Mouse (Mus musculus) heart, adult 2 months (tissue): ENCODE data around the gene Ap3d1. TPM values are rescaled to one million over a fixed set of nuclear protein-coding genes. Genes with fewer than 3 reads are reported as not detected.

Source experiments
- DNase-seq, 2 experiments: peaks; one replicate each; pipeline ENCODE4 v3.0.0; 2021
- H3K27ac ChIP-seq: fragments of 200-600 bp; 2 replicates; pipeline ENCODE4 v1.8.1; 2022
- H3K27me3 ChIP-seq: fragments of 200-500 bp; 2 replicates; pipeline ENCODE4 v1.6.1; 2012; ENCODE audit warnings: mild to moderate bottlenecking, low read length, inconsistent platforms, mixed read lengths; ENCODE audit not compliant: control insufficient read depth, insufficient read depth
- H3K36me3 ChIP-seq: fragments of 200-500 bp; 2 replicates; pipeline ENCODE4 v1.6.1; 2012; ENCODE audit warnings: low read length, inconsistent platforms; ENCODE audit not compliant: control insufficient read depth, insufficient read depth
- H3K4me1 ChIP-seq: fragments of 200-500 bp; 2 replicates; pipeline ENCODE4 v1.6.1; 2011; ENCODE audit warnings: low read length; ENCODE audit not compliant: control insufficient read depth, insufficient read depth
- H3K4me3 ChIP-seq: fragments of 200-600 bp; 2 replicates; pipeline ENCODE4 v1.8.1; 2022
- H3K79me2 ChIP-seq: fragments of 200-500 bp; replicated peaks from 2 replicates; pipeline ENCODE4 v1.6.1; 2012; ENCODE audit warnings: mild to moderate bottlenecking, inconsistent platforms, low read length, moderate library complexity, mixed read lengths; ENCODE audit not compliant: control insufficient read depth, insufficient read depth
- H3K9ac ChIP-seq: fragments of 200-500 bp; 2 replicates; pipeline ENCODE4 v1.6.1; 2012; ENCODE audit warnings: low read depth, mild to moderate bottlenecking, control low read depth, inconsistent platforms, low read length, mixed read lengths
- CTCF ChIP-seq: fragments of 200-600 bp; IDR thresholded peaks from 2 replicates; pipeline ENCODE4 v1.8.1; 2022; ENCODE audit warnings: antibody characterized with exemption, mild to moderate bottlenecking, moderate library complexity
- EP300 ChIP-seq: fragments of 200-500 bp; IDR thresholded peaks from 2 replicates; pipeline ENCODE4 v1.6.1; 2011; ENCODE audit warnings: low read depth, low read length, control low read depth; ENCODE audit not compliant: insufficient read depth
- POLR2A ChIP-seq: fragments of 200-500 bp; IDR thresholded peaks from 2 replicates; pipeline ENCODE4 v1.6.1; 2011; ENCODE audit warnings: mild to moderate bottlenecking, low read depth, low read length, control low read depth; ENCODE audit not compliant: insufficient read depth
- whole genome bisulfite sequencing: fragments of 180-500 bp; shearing (Covaris S2); methylation state at CpG from one replicate; pipeline ENCODE4 v1.1.7; 2018; 5-methylcytosine and 5-hydroxymethylcytosine counted together
- intact Hi-C: fragments of 180-260 bp; cut with DNase I; formaldehyde crosslinking; loops from one replicate; pipeline ENCODE4 v1.15.1; 2025
- polyA plus RNA-seq: library from polyadenylated mRNA; depleted of rRNA; stranded (reverse); fragments of >200 nt; gene quantifications from 2 replicates; pipeline ENCODE4 v1.2.3, GENCODE M21; 2012
- total RNA-seq, 2 experiments: library from RNA; stranded (reverse); gene quantifications; 2 replicates each; pipeline ENCODE4 v1.2.3; 2021

The Ap3d1 gene
- total and polyA plus RNA-seq, 3 experiments = 40.2 to 52.9 (median 42.6) TPM

- peaks cover 44% of the 10 kb centered on the region for H3K4me1 ChIP-seq
- DNase-seq = no peak
- TF ChIP-seq POLR2A (no peak), EP300 (no peak), CTCF (no peak)
- no peaks in the 10 kb centered on the region for H3K27me3 ChIP-seq
- WGBS = 10% methylated on average over 9 of the region's 9 CpGs
- intact Hi-C loops = no loop called here
- H3K79me2 ChIP-seq = peaks cover 5% of the 10 kb centered on the region
- peak overlapping the region; percentile 79 for H3K9ac ChIP-seq
- peaks cover 15% of the 10 kb centered on the region for H3K36me3 ChIP-seq
- peak overlapping the region; percentile 60 for H3K4me3 ChIP-seq
- peak overlapping the region; percentile 99 for H3K27ac ChIP-seq
Observed at GRCm38 (mm10) chr10:80677128-80677875, 64.8 kb downstream of the Ap3d1 start.

GRCm38 (mm10) chr10:80676198-80676928 lies 65.7 kb downstream of the Ap3d1 start:
- Histone ChIP-seq H3K9ac (peak overlapping the region; percentile 99), H3K4me3 (peak overlapping the region; percentile 97), H3K27ac (peak overlapping the region; percentile 99), H3K27me3 (no peaks in the 10 kb centered on the region), H3K79me2 (peaks cover 6% of the 10 kb centered on the region), H3K4me1 (peaks cover 53% of the 10 kb centered on the region), H3K36me3 (peaks cover 19% of the 10 kb centered on the region)
- intact Hi-C loops = no loop called here
- no peak for TF ChIP-seq CTCF
- TF ChIP-seq EP300 = peak; percentile 53; the same call in 1 of the 2 replicates
- peak; percentile 100 for TF ChIP-seq POLR2A
- under 1% methylated on average over 78 of the region's 78 CpGs for WGBS
- peak; percentile 99 to 100 for DNase-seq

GRCm38 (mm10) chr10:80675405-80676197 lies 66.5 kb downstream of the Ap3d1 start:
- Histone ChIP-seq H3K36me3 (peaks cover 24% of the 10 kb centered on the region), H3K79me2 (peaks cover 6% of the 10 kb centered on the region), H3K9ac (peak overlapping the region; percentile 99), H3K27me3 (no peaks in the 10 kb centered on the region), H3K4me1 (peaks cover 59% of the 10 kb centered on the region), H3K4me3 (peak overlapping the region; percentile 97), H3K27ac (peak overlapping the region; percentile 97)
- TF ChIP-seq EP300 = no peak
- TF ChIP-seq POLR2A = no peak
- no peak for DNase-seq
- intact Hi-C loops = loop anchor here (2.0 kb wide), 1 partner anchor 17 kb away; no protein-coding TSS in a partner anchor
- WGBS = under 1% methylated on average over 54 of the region's 54 CpGs

GRCm38 (mm10) chr10:80674851-80675404 lies 67.1 kb downstream of the Ap3d1 start:
- Histone ChIP-seq H3K27ac (peak overlapping the region; percentile 97), H3K79me2 (peaks cover 6% of the 10 kb centered on the region), H3K4me3 (peak overlapping the region; percentile 97), H3K4me1 (peaks cover 60% of the 10 kb centered on the region), H3K27me3 (no peaks in the 10 kb centered on the region), H3K36me3 (peaks cover 27% of the 10 kb centered on the region), H3K9ac (peak overlapping the region; percentile 99)
- intact Hi-C loops = loop anchor here (2.0 kb wide), 1 partner anchor 16 kb away; no protein-coding TSS in a partner anchor
- TF ChIP-seq EP300 (no peak), POLR2A (no peak), CTCF (no peak)
- DNase-seq = peak in 1 of 2 experiments; percentile 42
- 1% methylated on average over 6 of the region's 6 CpGs for WGBS

- WGBS = 8% methylated on average over 5 of the region's 5 CpGs
- peaks cover 6% of the 10 kb centered on the region for H3K79me2 ChIP-seq
- H3K27me3 ChIP-seq = no peaks in the 10 kb centered on the region
- H3K4me1 ChIP-seq = peaks cover 57% of the 10 kb centered on the region
- H3K36me3 ChIP-seq = peaks cover 27% of the 10 kb centered on the region
- H3K27ac ChIP-seq = peak overlapping the region; percentile 97
- DNase-seq = peak; percentile 73 to 85
- TF ChIP-seq EP300 (peak; percentile 84), CTCF (no peak), POLR2A (peak; percentile 28; the same call in 1 of the 2 replicates)
- peak overlapping the region; percentile 97 for H3K4me3 ChIP-seq
- peak overlapping the region; percentile 99 for H3K9ac ChIP-seq
- intact Hi-C loops = loop anchor here (2.0 kb wide), 1 partner anchor 15 kb away; no protein-coding TSS in a partner anchor
Observed at GRCm38 (mm10) chr10:80674161-80674711, 67.8 kb downstream of the Ap3d1 start.
